Mouse (Mus musculus): ENCODE data around the gene Spink8. TPM values are rescaled to one million over a fixed set of nuclear protein-coding genes. Genes with fewer than 3 reads are reported as not detected.

Spink8 gene
- polyA plus RNA-seq, 1 experiment: not detected

DNA sequence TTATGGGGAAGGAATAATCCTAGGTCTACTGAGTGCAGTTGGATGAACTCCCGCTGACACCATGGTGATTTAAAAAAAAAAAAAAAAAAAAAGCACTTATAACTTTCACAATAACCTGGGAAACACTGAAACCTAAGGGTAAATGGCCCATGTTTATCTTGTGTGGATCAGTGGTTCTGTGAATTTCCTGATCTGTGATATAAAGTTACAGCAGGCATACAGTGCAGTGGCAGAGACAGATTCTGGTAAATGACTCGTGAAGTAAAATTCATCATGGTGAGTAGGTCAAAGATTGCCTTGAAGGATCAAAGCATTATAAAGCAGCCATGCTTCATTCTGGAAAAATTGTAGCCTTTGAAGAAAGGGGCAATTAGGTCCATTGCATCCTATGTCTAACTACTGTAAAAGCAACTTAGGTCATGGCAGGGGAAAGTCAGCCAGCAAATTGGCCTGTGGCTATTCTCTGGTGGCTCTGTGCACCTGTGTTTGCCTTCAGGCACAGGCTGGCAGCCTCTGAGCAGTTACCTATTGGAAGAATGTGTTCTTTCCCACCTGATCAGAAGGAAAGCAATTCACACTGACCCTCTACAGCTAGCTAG is 5.3 kb upstream of the Spink8 start:
- Histone ChIP-seq H3K27ac (ENCODE audit: insufficient read depth, low read depth, low read length) (no peak overlapping the region), H3K4me3 (ENCODE audit: low read depth, low read length) (no peak overlapping the region), H3K27me3 (ENCODE audit: control insufficient read depth, insufficient read depth, low read length) (no peaks in the 10 kb centered on the region), H3K36me3 (ENCODE audit: control insufficient read depth, insufficient read depth, low read length) (no peaks in the 10 kb centered on the region), H3K4me1 (ENCODE audit: control insufficient read depth, insufficient read depth, insufficient read length, low read length) (no peaks in the 10 kb centered on the region)
- no peak for TF ChIP-seq CTCF (IDR thresholded peaks at IDR 0.05; ENCODE audit: extremely low read depth, insufficient read length, insufficient replicate concordance, low read depth, low read length)
- no peak for TF ChIP-seq POLR2A (IDR thresholded peaks at IDR 0.05; ENCODE audit: low read depth, low read length)
- 67% methylated on average over 2 of the region's 2 CpGs for WGBS

DNA sequence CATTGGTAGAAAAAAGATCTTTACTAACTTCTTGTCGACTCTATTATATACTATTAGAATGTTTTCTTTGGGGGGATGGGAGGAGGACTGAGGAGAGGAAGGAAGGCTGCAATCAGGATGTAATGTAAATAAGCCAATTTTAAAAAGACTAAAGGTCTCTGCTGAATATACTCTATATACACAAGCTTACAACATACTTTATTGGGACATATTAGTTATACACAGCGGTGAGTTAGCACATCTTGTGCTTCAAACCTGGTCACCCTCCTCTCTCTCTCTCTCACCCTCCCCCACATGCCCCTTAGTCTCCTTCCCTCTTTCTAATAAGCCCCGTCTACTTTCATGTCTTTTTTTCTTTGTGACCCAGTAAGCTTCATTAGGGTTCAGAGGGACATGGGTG is 4.2 kb upstream of the Spink8 start:
- TF ChIP-seq CTCF (IDR thresholded peaks at IDR 0.05; ENCODE audit: extremely low read depth, insufficient read length, insufficient replicate concordance, low read depth, low read length) (no peak), POLR2A (IDR thresholded peaks at IDR 0.05; ENCODE audit: low read depth, low read length) (no peak)
- H3K4me3 ChIP-seq (ENCODE audit: low read depth, low read length): no peak overlapping the region

DNA sequence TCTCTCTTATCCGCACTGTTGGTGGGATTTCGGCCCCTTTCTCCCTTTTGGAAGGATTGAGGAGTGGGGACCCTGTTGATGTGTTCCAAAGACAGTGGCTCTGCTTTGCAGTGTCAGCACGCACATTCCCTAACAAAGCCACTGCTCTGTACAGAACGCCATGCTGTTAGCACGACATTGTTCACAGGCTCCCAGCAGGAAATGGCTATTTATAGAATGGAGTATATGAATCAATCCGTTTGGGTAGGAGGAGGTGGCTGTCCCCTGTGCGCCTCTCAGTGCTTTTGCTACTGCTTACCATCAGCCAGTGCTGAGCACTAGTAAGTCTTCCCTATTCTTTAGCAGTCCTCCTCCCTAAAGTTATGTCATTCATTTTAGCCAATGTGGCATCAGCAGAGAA is 1.3 kb downstream of the Spink8 start:
- Histone ChIP-seq H3K4me1 (ENCODE audit: control insufficient read depth, insufficient read depth, insufficient read length, low read length) (no peaks in the 10 kb centered on the region), H3K27me3 (ENCODE audit: control insufficient read depth, insufficient read depth, low read length) (no peaks in the 10 kb centered on the region), H3K4me3 (ENCODE audit: low read depth, low read length) (no peak overlapping the region), H3K36me3 (ENCODE audit: control insufficient read depth, insufficient read depth, low read length) (no peaks in the 10 kb centered on the region), H3K27ac (ENCODE audit: insufficient read depth, low read depth, low read length) (no peak overlapping the region)
- 52% methylated on average over 7 of the region's 7 CpGs for WGBS
- TF ChIP-seq CTCF (IDR thresholded peaks at IDR 0.05; ENCODE audit: extremely low read depth, insufficient read length, insufficient replicate concordance, low read depth, low read length) (no peak), POLR2A (IDR thresholded peaks at IDR 0.05; ENCODE audit: low read depth, low read length) (no peak)

More for the DNA sequence above, 4.2 kb upstream of the Spink8 start:
- H3K36me3 ChIP-seq (ENCODE audit: control insufficient read depth, insufficient read depth, low read length): no peaks in the 10 kb centered on the region
- no peak overlapping the region for H3K27ac ChIP-seq (ENCODE audit: insufficient read depth, low read depth, low read length)
- 19% methylated on average over 3 of the region's 3 CpGs for WGBS
- H3K4me1 ChIP-seq (ENCODE audit: control insufficient read depth, insufficient read depth, insufficient read length, low read length): no peaks in the 10 kb centered on the region
- H3K27me3 ChIP-seq (ENCODE audit: control insufficient read depth, insufficient read depth, low read length): no peaks in the 10 kb centered on the region

DNA sequence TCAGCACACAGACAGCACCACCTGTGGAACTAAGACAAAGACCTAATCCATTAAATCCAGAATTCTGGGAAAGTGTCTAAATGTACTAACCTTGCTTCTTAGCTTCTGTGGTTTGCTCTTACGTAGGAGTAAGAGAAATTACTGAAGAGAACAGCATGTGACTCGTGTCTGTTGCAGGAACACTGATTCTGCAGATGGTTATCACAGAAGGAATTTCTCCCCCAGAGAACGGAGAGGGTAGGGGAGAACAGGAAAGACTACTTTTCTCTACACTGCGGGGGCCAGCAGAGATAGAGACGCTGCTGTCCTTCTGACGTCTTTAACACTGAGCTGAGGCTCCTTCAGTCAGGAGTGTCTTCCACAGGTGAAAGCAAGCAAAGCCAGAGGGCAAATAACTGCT is 4.3 kb downstream of the Spink8 start:
- Histone ChIP-seq H3K27ac (ENCODE audit: insufficient read depth, low read depth, low read length) (no peak overlapping the region), H3K4me1 (ENCODE audit: control insufficient read depth, insufficient read depth, insufficient read length, low read length) (no peaks in the 10 kb centered on the region), H3K27me3 (ENCODE audit: control insufficient read depth, insufficient read depth, low read length) (no peaks in the 10 kb centered on the region), H3K4me3 (ENCODE audit: low read depth, low read length) (no peak overlapping the region), H3K36me3 (ENCODE audit: control insufficient read depth, insufficient read depth, low read length) (no peaks in the 10 kb centered on the region)
- no peak for TF ChIP-seq CTCF (IDR thresholded peaks at IDR 0.05; ENCODE audit: extremely low read depth, insufficient read length, insufficient replicate concordance, low read depth, low read length)
- no peak for TF ChIP-seq POLR2A (IDR thresholded peaks at IDR 0.05; ENCODE audit: low read depth, low read length)
- WGBS: 20% methylated on average over 6 of the region's 6 CpGs

DNA sequence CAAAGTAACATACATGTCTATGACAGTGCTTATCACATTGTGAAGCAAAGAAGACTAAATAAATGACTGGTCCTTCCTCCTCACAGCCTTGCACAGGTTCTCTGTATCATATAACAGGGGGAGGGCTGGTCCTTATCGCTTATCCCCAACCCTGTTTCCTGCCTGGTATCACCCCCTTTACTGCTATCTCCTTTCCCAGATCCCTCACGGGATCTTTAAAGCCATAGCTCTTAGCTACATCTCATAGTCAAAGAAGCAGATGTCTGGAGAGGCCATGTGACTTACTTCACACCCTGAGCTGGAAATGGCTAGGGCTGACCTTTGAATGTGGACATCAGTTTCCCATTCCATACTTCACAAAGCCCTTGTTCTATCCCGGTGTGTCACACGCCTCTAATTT is 13.7 kb downstream of the Spink8 start:
- H3K27me3 ChIP-seq (ENCODE audit: control insufficient read depth, insufficient read depth, low read length): no peaks in the 10 kb centered on the region
- TF ChIP-seq POLR2A (IDR thresholded peaks at IDR 0.05; ENCODE audit: low read depth, low read length) (no peak), CTCF (IDR thresholded peaks at IDR 0.05; ENCODE audit: extremely low read depth, insufficient read length, insufficient replicate concordance, low read depth, low read length) (no peak)
- H3K27ac ChIP-seq (ENCODE audit: insufficient read depth, low read depth, low read length): no peak overlapping the region
- 47% methylated on average over 4 of the region's 4 CpGs for WGBS
- H3K4me3 ChIP-seq (ENCODE audit: low read depth, low read length): no peak overlapping the region
- H3K4me1 ChIP-seq (ENCODE audit: control insufficient read depth, insufficient read depth, insufficient read length, low read length): no peaks in the 10 kb centered on the region
- H3K36me3 ChIP-seq (ENCODE audit: control insufficient read depth, insufficient read depth, low read length): no peaks in the 10 kb centered on the region

DNA sequence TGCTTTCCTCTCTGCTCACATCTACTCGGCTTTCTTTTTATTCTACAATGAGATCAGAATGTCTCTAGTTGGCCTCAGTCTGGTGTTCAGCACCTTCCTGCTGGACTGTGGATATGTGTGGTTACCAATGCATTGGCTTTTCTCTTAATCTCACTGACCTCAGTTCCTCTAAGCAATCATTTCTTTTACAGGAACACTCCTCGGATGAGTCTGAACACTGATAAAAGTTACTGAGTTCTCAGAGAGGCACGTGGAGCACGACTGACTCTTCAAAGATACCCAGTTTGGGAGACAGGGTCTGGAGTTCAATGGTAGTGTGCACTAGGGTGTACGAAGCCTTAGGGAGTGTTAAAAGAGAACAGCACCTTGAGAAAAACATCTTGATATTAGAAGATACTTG is 14.1 kb downstream of the Spink8 start:
- WGBS: 59% methylated on average over 5 of the region's 5 CpGs
- H3K36me3 ChIP-seq (ENCODE audit: control insufficient read depth, insufficient read depth, low read length): no peaks in the 10 kb centered on the region
- H3K27me3 ChIP-seq (ENCODE audit: control insufficient read depth, insufficient read depth, low read length): no peaks in the 10 kb centered on the region
- TF ChIP-seq CTCF (IDR thresholded peaks at IDR 0.05; ENCODE audit: extremely low read depth, insufficient read length, insufficient replicate concordance, low read depth, low read length) (no peak), POLR2A (IDR thresholded peaks at IDR 0.05; ENCODE audit: low read depth, low read length) (no peak)
- no peak overlapping the region for H3K4me3 ChIP-seq (ENCODE audit: low read depth, low read length)
- H3K4me1 ChIP-seq (ENCODE audit: control insufficient read depth, insufficient read depth, insufficient read length, low read length): no peaks in the 10 kb centered on the region
- no peak overlapping the region for H3K27ac ChIP-seq (ENCODE audit: insufficient read depth, low read depth, low read length)

DNA sequence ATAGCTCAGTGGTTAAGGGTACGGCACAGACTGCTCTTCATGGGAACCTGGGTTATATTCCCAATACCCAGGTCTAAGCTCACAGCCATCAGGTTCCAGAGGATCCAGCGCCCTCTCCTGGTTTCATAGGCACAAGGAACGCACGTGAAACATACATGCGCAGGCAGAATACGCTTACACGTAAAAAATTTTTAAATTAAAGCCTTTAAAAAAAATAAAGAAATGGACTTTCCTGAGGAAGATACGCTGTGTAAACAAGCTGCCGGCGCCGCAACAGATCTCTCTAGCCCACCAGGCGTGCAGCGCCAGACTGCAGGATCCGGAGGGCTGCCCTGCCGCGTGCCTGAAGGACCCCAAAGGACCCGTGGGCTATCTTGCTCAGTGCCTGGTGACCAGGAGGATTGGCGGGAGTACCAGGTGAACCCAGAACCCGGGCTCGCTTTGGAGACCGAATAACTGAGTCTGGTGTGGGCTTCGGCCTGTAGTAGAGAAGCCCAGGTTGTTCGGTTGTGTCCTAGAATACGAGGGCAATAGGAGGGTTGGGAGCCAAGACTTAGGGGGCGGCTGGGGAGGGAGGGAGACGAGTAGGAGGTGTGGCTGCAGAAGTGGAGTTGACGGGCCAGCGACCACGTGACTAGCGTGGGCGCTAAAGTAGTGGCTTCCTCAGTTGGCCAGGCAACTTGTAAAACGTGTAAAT is 20.5 kb downstream of the Spink8 start, which contains the start of gene Nme6:
Gene Nme6 (plus strand): TSS at position 359 of the 697 bp plus-strand sequence.
- H3K4me1 ChIP-seq (ENCODE audit: control insufficient read depth, insufficient read depth, insufficient read length, low read length): peaks cover 5% of the 10 kb centered on the region; the same call in 1 of the 2 replicates
- H3K27ac ChIP-seq (ENCODE audit: insufficient read depth, low read depth, low read length): peak within 1 kb of the TSS; percentile 62
- under 1% methylated on average over 32 of the region's 32 CpGs for WGBS
- H3K27me3 ChIP-seq (ENCODE audit: control insufficient read depth, insufficient read depth, low read length): no peaks in the 10 kb centered on the region
- peak; percentile 44; the same call in 1 of the 2 replicates for TF ChIP-seq POLR2A (IDR thresholded peaks at IDR 0.05; ENCODE audit: low read depth, low read length)
- TF ChIP-seq CTCF (IDR thresholded peaks at IDR 0.05; ENCODE audit: extremely low read depth, insufficient read length, insufficient replicate concordance, low read depth, low read length): peak; percentile 86; the same call in 1 of the 2 replicates
- H3K4me3 ChIP-seq (ENCODE audit: low read depth, low read length): peak within 1 kb of the TSS; percentile 92
- peaks cover 1% of the 10 kb centered on the region; the same call in 1 of the 2 replicates for H3K36me3 ChIP-seq (ENCODE audit: control insufficient read depth, insufficient read depth, low read length)
